ENCODE assay signal across 40 mouse cellular contexts in the genomic region with DNA sequence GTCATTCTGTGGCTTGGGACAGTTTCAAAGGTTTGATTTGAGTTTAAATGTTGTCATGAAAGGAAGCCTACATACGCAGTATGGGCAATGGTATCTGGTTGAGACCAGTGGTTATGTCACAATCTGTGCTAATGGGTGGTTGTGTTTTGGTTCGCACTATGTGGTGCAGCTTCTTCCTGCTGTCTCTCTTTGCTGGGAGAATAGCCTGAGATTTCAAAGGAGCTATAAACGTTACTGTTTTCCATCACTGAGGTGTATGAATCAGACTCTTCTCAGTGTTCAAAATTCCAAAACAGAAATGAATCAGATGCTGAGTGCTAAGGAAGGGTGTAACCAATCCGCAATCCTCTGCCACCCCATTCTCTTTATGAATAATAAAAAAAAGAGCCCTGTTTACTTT. TPM values are rescaled to one million over a fixed set of nuclear protein-coding genes. Genes with fewer than 3 reads are reported as not detected.
"Had no signal": no experiment of that assay in that cellular context is flagged by ENCODE, and none has a peak within 500 bp of the region (broad histone marks: within the 10 kb centered on the region; RNA-seq: fewer than 3 reads in every experiment).

No protein-coding gene starts in this region.

- H3K27me3 ChIP-seq: heart, embryonic 13.5 days; heart, embryonic 15.5 days; hindbrain, embryonic 13.5 days; hindbrain, embryonic 15.5 days; kidney, embryonic 15.5 days; limb, embryonic 13.5 days; limb, embryonic 15.5 days; liver, embryonic 13.5 days; liver, embryonic 15.5 days had no signal

- DNase-seq: gastrocnemius, postnatal 14 days; gastrocnemius, postnatal 36 days; heart, adult 2 months; heart, postnatal 14 days; heart, postnatal 36 days; kidney, adult 11 months; kidney, adult 2 months; kidney, adult 9 months; kidney, postnatal 14 days; kidney, postnatal 36 days; layer of hippocampus, adult 9-11 months; left cerebral cortex, postnatal 4 days; liver, embryonic 13.5 days had no signal

- H3K4me3 ChIP-seq: heart, adult 2 months; heart, embryonic 13.5 days; heart, embryonic 15.5 days; hindbrain, embryonic 13.5 days; hindbrain, embryonic 15.5 days; kidney, embryonic 15.5 days; left cerebral cortex, adult 2 months; limb, embryonic 13.5 days; limb, embryonic 15.5 days; liver, embryonic 13.5 days; liver, embryonic 15.5 days had no signal

- H3K36me3 ChIP-seq: heart, embryonic 13.5 days; heart, embryonic 15.5 days; kidney, embryonic 15.5 days; limb, embryonic 13.5 days; limb, embryonic 15.5 days; liver, embryonic 13.5 days; liver, embryonic 15.5 days had no signal

RNA-seq across cellular contexts. Expression of a gene that starts 49.1 kb away (rescaled TPM):
- total RNA-seq: gastrocnemius, adult 18-20 months; gastrocnemius, adult 8-10 months; gastrocnemius, postnatal 14 days; gastrocnemius, postnatal 36 days; heart, adult 2 months; heart, postnatal 14 days; heart, postnatal 36 days; hematopoietic stem cell, adult 5-6 weeks; hindbrain, postnatal 0 days; layer of hippocampus, adult 18-20 months; layer of hippocampus, adult 8-10 months; layer of hippocampus, postnatal 25 days; left cerebral cortex, adult 2 months; left cerebral cortex, postnatal 25 days; left cerebral cortex, postnatal 4 days had no signal
- polyA plus RNA-seq: gonadal fat pad, adult 2 months; heart, adult 2 months; heart, embryonic 11.5 days; heart, embryonic 13.5 days; heart, embryonic 15.5 days; heart, postnatal 0 days; hindbrain, embryonic 11.5 days; hindbrain, embryonic 13.5 days; hindbrain, embryonic 15.5 days; hindbrain, postnatal 0 days; intestine, embryonic 14.5 days; intestine, embryonic 16.5 days; kidney, adult 2 months; kidney, embryonic 15.5 days; kidney, postnatal 0 days; large intestine, adult 2 months; limb, embryonic 11.5 days; limb, embryonic 13.5 days; limb, embryonic 15.5 days; liver, embryonic 11.5 days; liver, embryonic 13.5 days; liver, embryonic 15.5 days had no signal
